Mouse (Mus musculus) forebrain, postnatal 0 days (tissue): ENCODE results near the gene Casd1. TPM values are rescaled to one million over a fixed set of nuclear protein-coding genes. Genes with fewer than 3 reads are reported as not detected.

Experiments used
- ATAC-seq: fragments of 200-750 bp; cut with Nextera tagmentation; 2 replicates; pipeline ENCODE4 v1.8.0; 2017; ENCODE audit warnings: mild to moderate bottlenecking, moderate library complexity
- DNase-seq: peaks from one replicate; pipeline ENCODE4 v3.0.0-alpha.2; 2015
- H3K27ac ChIP-seq: fragments of 300-500 bp; sonication (generic); 2 replicates; pipeline ENCODE4 v1.5.1; 2014; ENCODE audit warnings: low read depth, mild to moderate bottlenecking, antibody characterized with exemption, low read length, moderate library complexity, mixed read lengths
- H3K27me3 ChIP-seq: fragments of 300-500 bp; sonication (generic); 2 replicates; pipeline ENCODE4 v1.6.1; 2014; ENCODE audit warnings: mild to moderate bottlenecking, low read length, mixed read lengths; ENCODE audit not compliant: insufficient read depth
- H3K36me3 ChIP-seq: fragments of 300-500 bp; sonication (generic); 2 replicates; pipeline ENCODE4 v1.6.1; 2014; ENCODE audit warnings: mild to moderate bottlenecking, moderate library complexity; ENCODE audit not compliant: insufficient read depth
- H3K4me1 ChIP-seq: fragments of 300-500 bp; sonication (generic); 2 replicates; pipeline ENCODE4 v1.6.1; 2014; ENCODE audit warnings: antibody characterized with exemption; ENCODE audit not compliant: insufficient read depth
- H3K4me2 ChIP-seq: fragments of 300-500 bp; sonication (generic); 2 replicates; pipeline ENCODE4 v1.6.1; 2014; ENCODE audit warnings: low read depth, mild to moderate bottlenecking, moderate library complexity
- H3K4me3 ChIP-seq: fragments of 300-500 bp; sonication (generic); 2 replicates; pipeline ENCODE4 v1.5.1; 2014; ENCODE audit warnings: low read depth, low read length, mixed read lengths
- H3K9ac ChIP-seq: fragments of 300-500 bp; sonication (generic); 2 replicates; pipeline ENCODE4 v1.6.1; 2014; ENCODE audit warnings: mild to moderate bottlenecking
- H3K9me3 ChIP-seq: fragments of 300-500 bp; sonication (generic); 2 replicates; pipeline ENCODE4 v1.6.1; 2016; ENCODE audit warnings: low read length
- CTCF ChIP-seq: sonication (generic); IDR thresholded peaks from 2 replicates; pipeline ENCODE4 v1.5.1; 2016; ENCODE audit warnings: antibody characterized with exemption, control low read depth, low read depth
- WGBS: fragments of 180-500 bp; shearing (Covaris S2); extraction: QIAGEN DNeasy Blood & Tissue Kit; methylation state at CpG from one replicate; pipeline ENCODE4 v1.1.7; 2014; 5-methylcytosine and 5-hydroxymethylcytosine counted together
- polyA plus RNA-seq: library from polyadenylated mRNA; unstranded; fragments of >200 nt; fragmentation: Nextera tagmentation; extraction: Ambion mirVana; gene quantifications from 2 replicates; pipeline ENCODE4 v1.2.1, GENCODE M21; 2015
- total RNA-seq: library from RNA; depleted of rRNA; stranded (reverse); fragments of >200 nt; gene quantifications from 2 replicates; pipeline ENCODE4 v1.2.3, GENCODE M21; 2014

Casd1 gene
- total and polyA plus RNA-seq, 2 experiments from 2014 or later = 38.7 to 90.3 TPM

DNA sequence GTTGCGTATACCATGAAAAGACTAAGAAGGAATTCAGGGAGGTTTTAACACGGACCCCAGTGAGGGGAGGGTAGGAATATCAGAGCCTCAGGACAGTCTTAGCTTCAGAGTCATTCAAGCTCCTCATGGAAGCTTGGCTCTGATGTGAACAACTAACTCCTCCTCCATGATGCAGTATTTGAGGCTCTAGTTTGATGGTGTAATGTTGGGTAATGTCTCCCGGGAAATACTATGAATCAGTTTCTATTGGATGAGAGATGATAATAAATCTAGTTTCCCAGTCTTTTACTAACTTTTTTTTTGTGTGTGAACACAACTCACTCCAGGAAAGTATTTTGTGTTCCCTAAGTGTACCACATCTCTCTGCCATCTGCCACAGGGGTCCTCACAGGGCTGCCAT is 11.9 kb upstream of the Casd1 start:
- DNase-seq = no peak
- Histone ChIP-seq H3K9me3 (no peaks in the 10 kb centered on the region), H3K4me1 (no peaks in the 10 kb centered on the region), H3K9ac (no peak overlapping the region), H3K27ac (no peak overlapping the region), H3K36me3 (no peaks in the 10 kb centered on the region), H3K4me2 (no peak overlapping the region), H3K4me3 (no peak overlapping the region), H3K27me3 (no peaks in the 10 kb centered on the region; the same call in 1 of the 2 replicates)
- ATAC-seq = no peak
- 92% methylated on average over 3 of the region's 3 CpGs for WGBS
- no peak for TF ChIP-seq CTCF

DNA sequence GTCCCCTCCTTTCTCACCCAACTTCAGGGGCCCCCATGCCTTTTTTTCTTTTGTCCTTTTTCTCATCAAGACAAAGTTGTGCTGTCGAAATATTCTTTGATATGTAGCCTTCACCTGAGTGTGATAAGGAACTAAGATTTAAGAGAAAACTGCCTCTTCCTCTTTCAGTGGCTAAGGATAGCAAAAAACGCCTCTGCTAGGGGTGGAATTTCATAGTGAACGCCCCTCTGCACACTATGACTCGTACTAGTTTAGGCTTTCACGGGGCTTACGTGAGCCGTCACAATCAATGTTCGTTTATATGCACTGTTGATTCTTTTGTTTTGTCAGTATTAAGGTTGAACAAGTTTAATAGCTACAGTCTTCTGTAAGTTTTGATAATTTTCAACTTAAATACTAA is 10.6 kb upstream of the Casd1 start:
- 46% methylated on average over 8 of the region's 8 CpGs for WGBS
- no peak for ATAC-seq
- no peaks in the 10 kb centered on the region for H3K9me3 ChIP-seq

DNA sequence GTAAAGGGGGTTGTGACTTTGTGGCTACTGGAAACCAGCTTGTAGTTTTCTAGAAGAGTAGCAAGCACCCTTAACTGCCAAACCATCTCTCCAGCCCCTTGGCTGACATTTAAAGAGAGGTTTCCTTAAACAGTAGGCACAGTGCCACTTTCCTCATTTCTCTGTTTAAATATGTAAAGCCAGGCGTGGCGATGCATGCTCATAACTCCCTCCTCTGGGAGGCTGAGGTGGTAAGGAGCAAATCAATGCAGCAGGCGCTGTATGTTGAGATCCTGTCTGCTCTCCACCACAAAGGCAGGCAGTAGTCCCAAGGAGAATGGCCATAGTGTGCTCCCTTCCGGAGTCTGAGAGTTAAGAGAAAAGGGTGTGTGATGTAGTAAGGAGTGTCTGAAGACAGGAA is 2.9 kb upstream of the Casd1 start:
- no peaks in the 10 kb centered on the region for H3K9me3 ChIP-seq
- H3K4me3 ChIP-seq = no peak overlapping the region
- H3K27ac ChIP-seq = no peak overlapping the region
- no peak overlapping the region for H3K9ac ChIP-seq
- TF ChIP-seq CTCF = no peak
- 52% methylated on average over 4 of the region's 4 CpGs for WGBS
- H3K4me2 ChIP-seq = no peak overlapping the region
- H3K4me1 ChIP-seq = peaks cover 12% of the 10 kb centered on the region; the same call in 1 of the 2 replicates
- no peak for ATAC-seq
- no peaks in the 10 kb centered on the region for H3K27me3 ChIP-seq
- no peaks in the 10 kb centered on the region for H3K36me3 ChIP-seq
- no peak for DNase-seq

More for the DNA sequence above, 10.6 kb upstream of the Casd1 start:
- no peaks in the 10 kb centered on the region for H3K4me1 ChIP-seq
- no peak overlapping the region for H3K4me3 ChIP-seq
- H3K36me3 ChIP-seq = no peaks in the 10 kb centered on the region
- H3K9ac ChIP-seq = no peak overlapping the region
- DNase-seq = no peak
- TF ChIP-seq CTCF = no peak
- H3K4me2 ChIP-seq = no peak overlapping the region
- H3K27ac ChIP-seq = no peak overlapping the region
- H3K27me3 ChIP-seq = no peaks in the 10 kb centered on the region; the same call in 1 of the 2 replicates

DNA sequence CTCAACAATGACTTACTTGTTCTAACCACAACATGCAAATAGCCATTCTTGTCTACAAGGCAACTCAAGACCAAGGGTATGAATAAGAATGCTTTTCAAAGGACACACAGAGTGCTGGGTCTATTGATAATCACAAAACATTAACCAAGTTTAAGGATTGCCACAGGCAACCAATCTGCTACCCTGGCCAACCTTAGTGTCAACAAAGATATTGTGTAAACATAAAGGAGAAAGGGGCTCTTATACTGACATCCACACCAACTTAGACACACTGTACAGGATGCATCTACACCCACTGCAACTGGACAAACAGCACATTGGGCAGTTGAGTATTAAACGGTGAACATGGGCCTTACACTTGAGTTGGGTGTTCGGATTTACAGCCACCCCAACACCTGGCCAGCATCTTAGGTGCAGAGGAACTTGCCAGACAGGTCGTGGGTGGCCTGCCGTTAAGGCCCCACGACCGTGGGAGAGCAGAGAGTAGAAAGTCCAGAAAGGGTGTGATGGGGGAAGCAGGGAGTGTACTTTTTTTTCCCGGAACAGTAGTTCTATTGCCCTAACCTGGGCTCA is 468 bp upstream of the Casd1 start:
- no peaks in the 10 kb centered on the region for H3K27me3 ChIP-seq
- H3K9ac ChIP-seq = peak overlapping the region; percentile 98
- peaks cover 12% of the 10 kb centered on the region; the same call in 1 of the 2 replicates for H3K4me1 ChIP-seq
- peak overlapping the region; percentile 99 for H3K4me2 ChIP-seq
- H3K9me3 ChIP-seq = no peaks in the 10 kb centered on the region
- no peaks in the 10 kb centered on the region for H3K36me3 ChIP-seq
- TF ChIP-seq CTCF = no peak
- DNase-seq (peak; percentile 43), ATAC-seq (peak; percentile 28)
- H3K4me3 ChIP-seq = peak overlapping the region; percentile 72
- H3K27ac ChIP-seq = peak overlapping the region; percentile 92
- WGBS = 26% methylated on average over 7 of the region's 7 CpGs

DNA sequence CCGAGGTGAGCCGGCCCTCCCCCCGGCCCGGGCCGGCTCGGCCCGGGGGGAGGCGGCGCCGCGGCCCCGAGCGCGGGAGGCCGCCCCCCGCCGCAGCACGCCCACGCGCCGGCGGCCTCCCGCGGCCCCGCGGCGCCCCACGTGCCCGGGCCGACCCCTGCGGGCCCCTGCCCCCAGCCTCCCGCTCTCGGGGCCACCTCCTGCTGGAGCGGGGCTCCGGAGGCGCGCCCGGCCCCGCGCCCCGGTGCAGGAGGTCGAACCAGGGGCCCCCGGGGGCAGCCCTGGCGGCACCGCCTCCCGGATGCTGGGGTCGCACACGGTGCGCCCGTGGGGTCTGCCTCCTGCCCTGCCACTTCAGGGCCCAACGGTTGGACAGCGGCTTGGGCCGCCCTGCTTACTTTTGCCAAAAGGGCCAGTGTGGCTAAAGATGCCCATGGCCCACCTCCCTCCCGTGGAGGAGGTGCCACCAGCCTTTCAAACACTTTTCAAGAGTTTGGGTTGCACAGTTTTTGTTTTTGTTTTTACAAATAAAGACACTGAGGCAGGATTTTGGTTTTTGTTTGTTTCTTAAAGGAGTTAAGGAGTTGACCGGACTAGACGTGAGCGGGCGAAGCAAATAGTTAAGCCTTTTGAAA is 775 bp downstream of the Casd1 start:
- Histone ChIP-seq H3K4me3 (peak overlapping the region; percentile 72), H3K27ac (peak overlapping the region; percentile 92), H3K9ac (peak overlapping the region; percentile 98), H3K9me3 (no peaks in the 10 kb centered on the region), H3K4me2 (peak overlapping the region; percentile 99), H3K4me1 (peaks cover 12% of the 10 kb centered on the region; the same call in 1 of the 2 replicates), H3K36me3 (no peaks in the 10 kb centered on the region), H3K27me3 (no peaks in the 10 kb centered on the region)
- peak; percentile 70 for ATAC-seq
- no peak for TF ChIP-seq CTCF
- 3% methylated on average over 54 of the region's 58 CpGs for whole genome bisulfite sequencing
- DNase-seq = peak; percentile 54

DNA sequence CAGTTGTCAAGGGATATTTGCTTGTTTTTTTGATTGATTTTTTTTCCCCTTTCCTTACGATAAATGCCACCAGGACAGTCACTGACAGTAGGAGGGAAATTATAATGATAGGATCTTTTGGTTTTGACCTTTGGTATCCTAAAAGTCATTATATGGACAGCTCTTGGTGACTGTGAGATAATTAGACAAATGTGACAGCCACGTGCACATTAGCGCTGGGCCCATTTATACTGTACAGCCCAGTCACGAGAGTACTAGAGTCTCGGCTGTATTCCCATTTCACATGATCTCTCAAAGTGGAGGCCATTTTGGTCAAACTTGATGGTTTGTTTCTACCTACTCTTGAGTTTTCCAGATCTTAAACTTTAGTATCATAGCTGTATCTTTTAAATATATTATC is 1.4 kb downstream of the Casd1 start:
- Histone ChIP-seq H3K36me3 (no peaks in the 10 kb centered on the region), H3K9ac (no peak overlapping the region), H3K4me2 (peak overlapping the region; percentile 99), H3K27ac (no peak overlapping the region), H3K4me3 (peak overlapping the region; percentile 72), H3K4me1 (peaks cover 12% of the 10 kb centered on the region; the same call in 1 of the 2 replicates), H3K27me3 (no peaks in the 10 kb centered on the region), H3K9me3 (no peaks in the 10 kb centered on the region)
- no peak for DNase-seq
- no peak for TF ChIP-seq CTCF
- ATAC-seq = no peak
- WGBS = 54% methylated on average over 5 of the region's 5 CpGs

DNA sequence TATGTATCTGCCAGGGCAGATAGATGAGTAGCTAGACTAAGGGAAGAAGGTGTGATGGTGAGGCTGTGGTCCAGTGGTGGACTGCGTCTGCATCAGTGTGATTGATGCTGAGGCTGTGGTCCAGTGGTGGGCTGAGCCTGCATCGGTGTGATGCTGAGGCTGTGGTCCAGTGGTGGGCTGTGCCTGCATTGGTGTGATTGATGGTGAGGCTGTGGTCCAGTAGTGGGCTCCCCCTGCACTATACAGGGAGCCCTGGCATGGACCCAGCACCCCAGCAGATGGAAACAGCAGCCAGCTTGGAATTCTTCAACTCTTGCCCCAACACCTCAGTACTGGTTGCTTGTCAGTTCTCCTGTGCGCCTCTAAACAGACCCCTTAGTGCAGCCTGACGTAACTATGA is 5.8 kb downstream of the Casd1 start:
- Histone ChIP-seq H3K4me2 (no peak overlapping the region), H3K27ac (no peak overlapping the region), H3K36me3 (no peaks in the 10 kb centered on the region), H3K4me1 (peaks cover 6% of the 10 kb centered on the region; the same call in 1 of the 2 replicates), H3K9me3 (no peaks in the 10 kb centered on the region), H3K27me3 (no peaks in the 10 kb centered on the region), H3K9ac (no peak overlapping the region), H3K4me3 (no peak overlapping the region)
- TF ChIP-seq CTCF = no peak
- no peak for DNase-seq
- 87% methylated on average over 4 of the region's 4 CpGs for WGBS
- ATAC-seq = no peak
